Mouse (Mus musculus): ENCODE measurements around the gene Gch1. TPM values are rescaled to one million over a fixed set of nuclear protein-coding genes. Genes with fewer than 3 reads are reported as not detected.
"Not testable (repeated sequence)": the region's sequence is repeated elsewhere in the genome, so short reads cannot be mapped to it uniquely, and the experiment has no call there.

The Gch1 gene
- polyA plus RNA-seq, 1 experiment from 2014 or later, result 11.1 TPM

- Histone ChIP-seq H3K27ac (ENCODE audit: low read length) (no peak overlapping the region), H3K36me3 (ENCODE audit: control insufficient read depth, insufficient read depth, low read length) (no peaks in the 10 kb centered on the region), H3K27me3 (replicated peaks; ENCODE audit: control insufficient read depth, insufficient read depth, low read length) (no peaks in the 10 kb centered on the region), H3K9me3 (ENCODE audit: control insufficient read depth, low read length) (no peaks in the 10 kb centered on the region), H3K4me3 (ENCODE audit: low read length) (no peak overlapping the region), H3K4me2 (ENCODE audit: low read depth, low read length) (no peak overlapping the region), H3K4me1 (ENCODE audit: control insufficient read depth, insufficient read depth, low read length) (no peaks in the 10 kb centered on the region), H3K9ac (ENCODE audit: low read depth, low read length) (no peak overlapping the region)
- WGBS, result 50% methylated on average over 9 of the region's 9 CpGs
- ATAC-seq, result no peak
These were observed 77.9 kb downstream of the Gch1 start for GRCm38 (mm10) chr14:47111341-47111740.

- not testable (repeated sequence) for H3K9me3 ChIP-seq (ENCODE audit: control insufficient read depth, low read length); ATAC-seq; H3K4me2 ChIP-seq (ENCODE audit: low read depth, low read length); H3K36me3 ChIP-seq (ENCODE audit: control insufficient read depth, insufficient read depth, low read length); H3K4me1 ChIP-seq (ENCODE audit: control insufficient read depth, insufficient read depth, low read length); H3K9ac ChIP-seq (ENCODE audit: low read depth, low read length); H3K27me3 ChIP-seq (replicated peaks; ENCODE audit: control insufficient read depth, insufficient read depth, low read length); H3K4me3 ChIP-seq (ENCODE audit: low read length); H3K27ac ChIP-seq (ENCODE audit: low read length)
- 75% methylated on average over 7 of the region's 7 CpGs for WGBS
These were observed 78.8 kb downstream of the Gch1 start for GRCm38 (mm10) chr14:47110391-47110790.

- H3K4me3 ChIP-seq (ENCODE audit: low read length), result no peak overlapping the region
- H3K27ac ChIP-seq (ENCODE audit: low read length), result no peak overlapping the region
- WGBS, result 83% methylated on average over 3 of the region's 3 CpGs
- H3K9ac ChIP-seq (ENCODE audit: low read depth, low read length), result no peak overlapping the region
- H3K36me3 ChIP-seq (ENCODE audit: control insufficient read depth, insufficient read depth, low read length), result no peaks in the 10 kb centered on the region
- H3K4me2 ChIP-seq (ENCODE audit: low read depth, low read length), result no peak overlapping the region
- H3K4me1 ChIP-seq (ENCODE audit: control insufficient read depth, insufficient read depth, low read length), result no peaks in the 10 kb centered on the region
- H3K27me3 ChIP-seq (replicated peaks; ENCODE audit: control insufficient read depth, insufficient read depth, low read length), result no peaks in the 10 kb centered on the region
- no peak for ATAC-seq
- no peaks in the 10 kb centered on the region for H3K9me3 ChIP-seq (ENCODE audit: control insufficient read depth, low read length)
These were observed 81.8 kb downstream of the Gch1 start for GRCm38 (mm10) chr14:47107461-47107860.

- WGBS, result 92% methylated on average over 3 of the region's 3 CpGs
- Histone ChIP-seq H3K27me3 (replicated peaks; ENCODE audit: control insufficient read depth, insufficient read depth, low read length) (no peaks in the 10 kb centered on the region), H3K36me3 (ENCODE audit: control insufficient read depth, insufficient read depth, low read length) (no peaks in the 10 kb centered on the region), H3K27ac (ENCODE audit: low read length) (no peak overlapping the region), H3K4me3 (ENCODE audit: low read length) (no peak overlapping the region), H3K9me3 (ENCODE audit: control insufficient read depth, low read length) (no peaks in the 10 kb centered on the region), H3K4me2 (ENCODE audit: low read depth, low read length) (no peak overlapping the region), H3K4me1 (ENCODE audit: control insufficient read depth, insufficient read depth, low read length) (no peaks in the 10 kb centered on the region), H3K9ac (ENCODE audit: low read depth, low read length) (no peak overlapping the region)
- ATAC-seq, result no peak
These were observed 83.5 kb downstream of the Gch1 start for GRCm38 (mm10) chr14:47105755-47106154.

- WGBS, result 68% methylated on average over 3 of the region's 3 CpGs
These were observed 84.0 kb downstream of the Gch1 start for GRCm38 (mm10) chr14:47105174-47105557.

GRCm38 (mm10) chr14:47104246-47105173 lies 84.7 kb downstream of the Gch1 start:
- H3K4me3 ChIP-seq (ENCODE audit: low read length), result peak overlapping the region; percentile 3; the same call in 1 of the 2 replicates
- peak overlapping the region; percentile 2; the same call in 1 of the 2 replicates for H3K9ac ChIP-seq (ENCODE audit: low read depth, low read length)
- 40% methylated on average over 19 of the region's 19 CpGs for WGBS

More at GRCm38 (mm10) chr14:47105174-47105557, 84.0 kb downstream of the Gch1 start:
- no peak overlapping the region for H3K27ac ChIP-seq (ENCODE audit: low read length)
- H3K9me3 ChIP-seq (ENCODE audit: control insufficient read depth, low read length), result no peaks in the 10 kb centered on the region
- H3K27me3 ChIP-seq (replicated peaks; ENCODE audit: control insufficient read depth, insufficient read depth, low read length), result no peaks in the 10 kb centered on the region
- no peaks in the 10 kb centered on the region for H3K4me1 ChIP-seq (ENCODE audit: control insufficient read depth, insufficient read depth, low read length)
- H3K4me3 ChIP-seq (ENCODE audit: low read length), result no peak overlapping the region
- no peak overlapping the region for H3K4me2 ChIP-seq (ENCODE audit: low read depth, low read length)
- H3K9ac ChIP-seq (ENCODE audit: low read depth, low read length), result no peak overlapping the region
- no peaks in the 10 kb centered on the region for H3K36me3 ChIP-seq (ENCODE audit: control insufficient read depth, insufficient read depth, low read length)
- ATAC-seq, result no peak

More at GRCm38 (mm10) chr14:47104246-47105173, 84.7 kb downstream of the Gch1 start:
- Histone ChIP-seq H3K36me3 (ENCODE audit: control insufficient read depth, insufficient read depth, low read length) (no peaks in the 10 kb centered on the region), H3K4me1 (ENCODE audit: control insufficient read depth, insufficient read depth, low read length) (no peaks in the 10 kb centered on the region), H3K4me2 (ENCODE audit: low read depth, low read length) (peak overlapping the region; percentile 30), H3K9me3 (ENCODE audit: control insufficient read depth, low read length) (no peaks in the 10 kb centered on the region), H3K27ac (ENCODE audit: low read length) (no peak overlapping the region), H3K27me3 (replicated peaks; ENCODE audit: control insufficient read depth, insufficient read depth, low read length) (no peaks in the 10 kb centered on the region)
- ATAC-seq, result peak; percentile 44; the same call in 1 of the 2 replicates

Other genes with a start within 250 kb of the Gch1 start
- 19.1 and 20.8 TPM in 2 replicates for gene Wdhd1, start 87.4 kb upstream of the Gch1 start, polyA plus RNA-seq (2015; fragmentation: Nextera tagmentation; extraction: Ambion mirVana)
- gene Socs4, start 87.5 kb upstream of the Gch1 start, polyA plus RNA-seq (2015; fragmentation: Nextera tagmentation; extraction: Ambion mirVana), result 2.9 and 3.5 TPM in 2 replicates
- gene Mapk1ip1l, start 108.9 kb upstream of the Gch1 start, polyA plus RNA-seq (2015; fragmentation: Nextera tagmentation; extraction: Ambion mirVana), result 57.9 and 59.9 TPM in 2 replicates
- gene Lgals3, start 178.3 kb upstream of the Gch1 start, polyA plus RNA-seq (2015; fragmentation: Nextera tagmentation; extraction: Ambion mirVana), result 43.7 and 49.5 TPM in 2 replicates
- gene Dlgap5, start 229.0 kb upstream of the Gch1 start, polyA plus RNA-seq (2015; fragmentation: Nextera tagmentation; extraction: Ambion mirVana), result 29.5 and 33.9 TPM in 2 replicates

Data from intestine, embryonic 16.5 days (tissue).